Mouse (Mus musculus): ENCODE results near the gene Prkn.

- TF ChIP-seq CTCF (IDR thresholded peaks at IDR 0.05; ENCODE audit: low read depth, low read length) = no peak
- TF ChIP-seq POLR2A (IDR thresholded peaks at IDR 0.05; ENCODE audit: extremely low read depth, insufficient read depth, low read length) = no peak
Observed at GRCm38 (mm10) chr17:11431323-11431722, 591.1 kb downstream of the Prkn start.

All from liver, adult 2 months (tissue).